Mouse (Mus musculus): ENCODE measurements at regions not wholly inside any gene's neighbourhood (a gene's known extent, or its start where the extent isn't known, plus 50 kb on each side); places are given as distances from the start of the nearest gene placed in this dataset.

- TF ChIP-seq CTCF (IDR thresholded peaks at IDR 0.05; ENCODE audit: low read depth, low read length) (no peak), GATA1 (IDR thresholded peaks at IDR 0.05; ENCODE audit: borderline replicate concordance, low read length) (no peak)
Observed at GRCm38 (mm10) chr13:112183996-112184395, 104.3 kb upstream of the Ankrd55 start.

Measured in G1E (cell line).